Mouse (Mus musculus): ENCODE results near the gene Hltf.

Gene Hltf

GRCm38 (mm10) chr3:20147647-20148046, 90.0 kb downstream of the Hltf start:
- DNase-seq (ENCODE audit: low spot score) = no peak

- DNase-seq (ENCODE audit: low spot score) = no peak
Measured at GRCm38 (mm10) chr3:20150511-20150910, 92.9 kb downstream of the Hltf start.

- no peak for DNase-seq (ENCODE audit: low spot score)
Measured at GRCm38 (mm10) chr3:20151651-20152050, 94.0 kb downstream of the Hltf start.

GRCm38 (mm10) chr3:20154531-20155367, 97.1 kb downstream of the Hltf start, which contains the start of gene Gyg:
TSS of gene Gyg (minus strand) at chr3:20155317.
- peak; percentile 74 for DNase-seq (ENCODE audit: low spot score)

- DNase-seq (ENCODE audit: low spot score) = no peak
Measured at GRCm38 (mm10) chr3:20155476-20155875, 97.9 kb downstream of the Hltf start.

- no peak for DNase-seq (ENCODE audit: low spot score)
Measured at GRCm38 (mm10) chr3:20167487-20167886, 109.9 kb downstream of the Hltf start.
